Mouse (Mus musculus) cortical plate, adult 2 months (tissue): Measurements from ENCODE around the gene Ntm.

Source experiments
- CTCF ChIP-seq: fragments of 200-500 bp; IDR thresholded peaks from 2 replicates; pipeline ENCODE4 v1.5.1; 2011; ENCODE audit warnings: mild to moderate bottlenecking, control low read depth, low read length; ENCODE audit not compliant: insufficient read depth; ENCODE audit errors: extremely low read depth
- POLR2A ChIP-seq: fragments of 200-500 bp; IDR thresholded peaks from 2 replicates; pipeline ENCODE4 v1.6.1; 2011; ENCODE audit warnings: mild to moderate bottlenecking, low read length, control low read depth; ENCODE audit not compliant: insufficient read depth; ENCODE audit errors: extremely low read depth

GRCm38 (mm10) chr9:29473418-29473817 is 489.5 kb downstream of the Ntm start:
- TF ChIP-seq CTCF (no peak), POLR2A (no peak)
